Mouse (Mus musculus) myocyte (in vitro differentiated cells): ENCODE results near the gene Elovl7.

ENCODE experiments used
- MYOD1 ChIP-seq, 3 experiments: IDR thresholded peaks; one replicate each; pipeline ENCODE4 v1.6.1; 2011; ENCODE audit warnings: control low read depth in 2 of 3, low read depth in 2 of 3, mild to moderate bottlenecking in 2 of 3, moderate library complexity in 1 of 3; ENCODE audit not compliant: insufficient read length in 2 of 3, control insufficient read depth in 1 of 3
- POLR2A ChIP-seq: IDR thresholded peaks from one replicate; pipeline ENCODE4 v1.6.1; 2011; ENCODE audit warnings: low read depth, mild to moderate bottlenecking, control low read depth, moderate library complexity; ENCODE audit not compliant: insufficient read length

GRCm38 (mm10) chr13:108219773-108220172 lies 5.6 kb downstream of the Elovl7 start:
- no peak for TF ChIP-seq MYOD1 (IDR thresholded peaks at IDR 0.05; ENCODE audit: control insufficient read depth in 1 of 3, insufficient read length in 2 of 3, low read depth in 2 of 3)
- TF ChIP-seq POLR2A: no peak
